Mouse (Mus musculus) liver, embryonic 14.5 days (tissue): ENCODE measurements around the gene Prdm16. TPM values are rescaled to one million over a fixed set of nuclear protein-coding genes. Genes with fewer than 3 reads are reported as not detected.

Source experiments
- ATAC-seq: fragments of 200-750 bp; cut with Nextera tagmentation; 2 replicates; pipeline ENCODE4 v1.8.0; 2017; ENCODE audit warnings: moderate number of reproducible peaks, mild to moderate bottlenecking, moderate library complexity; ENCODE audit not compliant: insufficient read depth
- DNase-seq, 3 experiments: peaks; one replicate each; pipeline ENCODE4 v3.0.0-alpha.2; 2012 to 2013; ENCODE audit warnings: low read depth in 3 of 3, low spot score in 3 of 3
- H3K27ac ChIP-seq: fragments of 300-500 bp; sonication (generic); 2 replicates; pipeline ENCODE4 v1.5.1; 2014; ENCODE audit warnings: moderate library complexity, mild to moderate bottlenecking, control low read depth, inconsistent platforms
- H3K27me3 ChIP-seq: fragments of 300-500 bp; sonication (generic); 2 replicates; pipeline ENCODE4 v1.6.1; 2014; ENCODE audit warnings: mild to moderate bottlenecking, low read length, moderate library complexity; ENCODE audit not compliant: control insufficient read depth, insufficient read depth
- H3K36me3 ChIP-seq: fragments of 300-500 bp; sonication (generic); replicated peaks from 2 replicates; pipeline ENCODE4 v1.6.1; 2014; ENCODE audit warnings: low read depth; ENCODE audit not compliant: control insufficient read depth, insufficient read depth
- H3K4me1 ChIP-seq, 2 experiments: fragments of 200-500 bp in 1 of 2; fragments of 300-500 bp in 1 of 2; sonication (generic) in 1 of 2; replicated peaks; 2 replicates each; pipeline ENCODE4 v1.6.1; 2012 to 2014; ENCODE audit warnings: antibody characterized with exemption in 1 of 2, inconsistent platforms in 1 of 2, low read length in 1 of 2; ENCODE audit not compliant: control insufficient read depth in 2 of 2, insufficient read depth in 2 of 2
- H3K4me2 ChIP-seq: fragments of 300-500 bp; sonication (generic); 2 replicates; pipeline ENCODE4 v1.6.1; 2014; ENCODE audit warnings: low read depth, mild to moderate bottlenecking, control low read depth, moderate library complexity
- H3K4me3 ChIP-seq, 2 experiments: fragments of 200-500 bp in 1 of 2; fragments of 300-500 bp in 1 of 2; sonication (generic) in 1 of 2; 2 replicates each; pipeline ENCODE4 v1.5.1; 2012 to 2014; ENCODE audit warnings: low read depth in 2 of 2, low read length in 2 of 2, mild to moderate bottlenecking in 2 of 2, control low read depth in 1 of 2, inconsistent platforms in 1 of 2, moderate library complexity in 1 of 2; ENCODE audit not compliant: insufficient read depth in 1 of 2
- H3K9ac ChIP-seq: fragments of 300-500 bp; sonication (generic); replicated peaks from 2 replicates; pipeline ENCODE4 v1.6.1; 2014; ENCODE audit warnings: mild to moderate bottlenecking, control low read depth, moderate library complexity
- H3K9me3 ChIP-seq: fragments of 300-500 bp; sonication (generic); 2 replicates; pipeline ENCODE4 v1.6.1; 2016; ENCODE audit warnings: low read length, mixed read lengths; ENCODE audit not compliant: control insufficient read depth
- CTCF ChIP-seq: IDR thresholded peaks from 2 replicates; pipeline ENCODE4 v1.5.1; 2016; ENCODE audit warnings: antibody characterized with exemption, low read depth, control low read depth
- EP300 ChIP-seq: IDR thresholded peaks from 2 replicates; pipeline ENCODE4 v1.6.1; 2016; ENCODE audit warnings: antibody characterized with exemption, low read depth
- WGBS: fragments of 180-500 bp; shearing (Covaris S2); extraction: QIAGEN DNeasy Blood & Tissue Kit; methylation state at CpG from one replicate; pipeline ENCODE4 v1.1.7; 2014; ENCODE audit not compliant: insufficient replicate concordance; 5-methylcytosine and 5-hydroxymethylcytosine counted together
- polyA plus RNA-seq, 2 experiments: library from polyadenylated mRNA; depleted of rRNA in 1 of 2; stranded (reverse) in 1 of 2; unstranded in 1 of 2; fragments of >200 nt; fragmentation: Nextera tagmentation in 1 of 2; extraction: Ambion mirVana in 1 of 2; gene quantifications; 2 replicates each; pipeline versions ENCODE4 v1.2.1 to v1.2.3; 2012 to 2014

The Prdm16 gene
- polyA plus RNA-seq, 2 experiments = 0.70 to 0.86 TPM

GRCm38 (mm10) chr4:154596805-154597204 is 39.9 kb downstream of the Prdm16 start:
- Histone ChIP-seq H3K36me3 (no peaks in the 10 kb centered on the region), H3K4me1 (peaks cover 9% of the 10 kb centered on the region in 2 experiments), H3K4me2 (peak overlapping the region; percentile 31; the same call in 1 of the 2 replicates), H3K9me3 (no peaks in the 10 kb centered on the region), H3K4me3 (no peak overlapping the region), H3K9ac (peak overlapping the region; percentile 45), H3K27me3 (no peaks in the 10 kb centered on the region), H3K27ac (peak overlapping the region; percentile 39)
- ATAC-seq = peak; percentile 82
- peak; percentile 18 to 40 (median 26) for DNase-seq
- no peak for TF ChIP-seq CTCF
- 0 out of 2 replicates have a peak, but pooled peaks have one; percentile 21 for TF ChIP-seq EP300
- 30% methylated on average over 4 of the region's 4 CpGs for WGBS

- Histone ChIP-seq H3K27ac (no peak overlapping the region), H3K4me2 (no peak overlapping the region), H3K27me3 (no peaks in the 10 kb centered on the region), H3K4me3 (no peak overlapping the region), H3K36me3 (no peaks in the 10 kb centered on the region), H3K9ac (no peak overlapping the region), H3K9me3 (no peaks in the 10 kb centered on the region), H3K4me1 (peaks cover 9 to 16% of the 10 kb centered on the region in 2 experiments)
- TF ChIP-seq EP300 (no peak), CTCF (no peak)
- DNase-seq (no peak), ATAC-seq (no peak)
- 41% methylated on average over 19 of the region's 21 CpGs for WGBS
Measured at GRCm38 (mm10) chr4:154594761-154595556, 41.7 kb downstream of the Prdm16 start.

GRCm38 (mm10) chr4:154594116-154594760 is 42.4 kb downstream of the Prdm16 start:
- Histone ChIP-seq H3K4me3 (no peak overlapping the region), H3K36me3 (no peaks in the 10 kb centered on the region), H3K9me3 (no peaks in the 10 kb centered on the region), H3K9ac (no peak overlapping the region), H3K4me2 (no peak overlapping the region), H3K27ac (no peak overlapping the region), H3K27me3 (no peaks in the 10 kb centered on the region), H3K4me1 (peaks cover 9 to 16% of the 10 kb centered on the region in 2 experiments)
- ATAC-seq (no peak), DNase-seq (no peak)
- TF ChIP-seq EP300 (no peak), CTCF (no peak)
- WGBS = 61% methylated on average over 17 of the region's 17 CpGs

- H3K27me3 ChIP-seq = no peaks in the 10 kb centered on the region
Measured at GRCm38 (mm10) chr4:154592562-154592961, 44.1 kb downstream of the Prdm16 start.

GRCm38 (mm10) chr4:154590910-154591309 is 45.8 kb downstream of the Prdm16 start:
- Histone ChIP-seq H3K9me3 (no peaks in the 10 kb centered on the region), H3K36me3 (no peaks in the 10 kb centered on the region), H3K9ac (no peak overlapping the region), H3K27me3 (no peaks in the 10 kb centered on the region), H3K4me2 (no peak overlapping the region), H3K27ac (no peak overlapping the region), H3K4me1 (peaks cover 0 to 7% of the 10 kb centered on the region in 2 experiments; a peak in 1 of 4 replicates), H3K4me3 (no peak overlapping the region)
- WGBS = 69% methylated on average over 11 of the region's 11 CpGs
- ATAC-seq = no peak
- no peak for TF ChIP-seq EP300
- TF ChIP-seq CTCF = no peak
- no peak for DNase-seq

More at GRCm38 (mm10) chr4:154592562-154592961, 44.1 kb downstream of the Prdm16 start:
- DNase-seq = peak in 2 of 3 experiments; percentile 15 to 26
- no peak overlapping the region for H3K4me2 ChIP-seq
- peak; percentile 37; the same call in 1 of the 2 replicates for ATAC-seq
- no peaks in the 10 kb centered on the region for H3K9me3 ChIP-seq
- no peaks in the 10 kb centered on the region for H3K36me3 ChIP-seq
- no peak overlapping the region for H3K9ac ChIP-seq
- no peak overlapping the region for H3K27ac ChIP-seq
- 65% methylated on average over 13 of the region's 13 CpGs for WGBS
- H3K4me3 ChIP-seq = no peak overlapping the region
- no peak for TF ChIP-seq CTCF
- no peak for TF ChIP-seq EP300
- H3K4me1 ChIP-seq = peaks cover 9 to 15% of the 10 kb centered on the region in 2 experiments
